Mouse (Mus musculus): Measurements from ENCODE around the gene Syn3. TPM values are rescaled to one million over a fixed set of nuclear protein-coding genes. Genes with fewer than 3 reads are reported as not detected.
"Not testable (repeated sequence)": the region's sequence is repeated elsewhere in the genome, so short reads cannot be mapped to it uniquely, and the experiment has no call there.

The Syn3 gene
- polyA plus RNA-seq, 1 experiment: 0.75 TPM

- Histone ChIP-seq H3K27ac (ENCODE audit: insufficient read depth, low read depth, low read length) (no peak overlapping the region), H3K4me1 (ENCODE audit: control insufficient read depth, insufficient read depth, insufficient read length, low read length) (no peaks in the 10 kb centered on the region), H3K4me3 (ENCODE audit: low read depth, low read length) (no peak overlapping the region), H3K27me3 (ENCODE audit: control insufficient read depth, insufficient read depth, low read length) (no peaks in the 10 kb centered on the region), H3K36me3 (ENCODE audit: control insufficient read depth, insufficient read depth, low read length) (no peaks in the 10 kb centered on the region)
- 87% methylated on average over 11 of the region's 11 CpGs for WGBS
- TF ChIP-seq POLR2A (IDR thresholded peaks at IDR 0.05; ENCODE audit: low read depth, low read length) (no peak), CTCF (IDR thresholded peaks at IDR 0.05; ENCODE audit: extremely low read depth, insufficient read length, insufficient replicate concordance, low read depth, low read length) (no peak)
Observed at GRCm38 (mm10) chr10:86437294-86437693, 61.4 kb downstream of the Syn3 start.

DNA sequence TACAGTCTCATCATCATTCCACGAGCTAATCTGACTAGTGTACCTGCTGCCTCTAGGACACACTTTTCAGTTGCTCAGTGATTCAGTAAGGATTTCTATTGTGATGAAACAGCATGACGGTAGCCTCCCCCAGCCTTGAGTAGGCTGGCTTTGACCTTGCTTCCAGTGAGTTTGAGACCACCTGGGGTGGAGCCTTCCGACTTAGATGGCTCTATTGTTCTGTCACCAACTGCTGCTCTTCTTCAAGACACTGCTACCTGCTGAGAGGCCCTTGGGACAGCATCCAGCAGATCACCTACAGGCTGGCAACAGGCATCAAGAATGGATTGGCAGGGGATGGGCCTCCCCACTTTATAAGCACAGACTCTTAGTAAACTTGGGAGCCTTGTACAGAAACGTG, 63.7 kb downstream of the Syn3 start:
- H3K4me1 ChIP-seq (ENCODE audit: control insufficient read depth, insufficient read depth, insufficient read length, low read length); H3K4me3 ChIP-seq (ENCODE audit: low read depth, low read length); H3K27me3 ChIP-seq (ENCODE audit: control insufficient read depth, insufficient read depth, low read length); H3K36me3 ChIP-seq (ENCODE audit: control insufficient read depth, insufficient read depth, low read length); H3K27ac ChIP-seq (ENCODE audit: insufficient read depth, low read depth, low read length): not testable (repeated sequence)
- WGBS: 82% methylated on average over 4 of the region's 4 CpGs

- H3K36me3 ChIP-seq (ENCODE audit: control insufficient read depth, insufficient read depth, low read length): no peaks in the 10 kb centered on the region
- no peak overlapping the region for H3K27ac ChIP-seq (ENCODE audit: insufficient read depth, low read depth, low read length)
- no peaks in the 10 kb centered on the region for H3K4me1 ChIP-seq (ENCODE audit: control insufficient read depth, insufficient read depth, insufficient read length, low read length)
- H3K27me3 ChIP-seq (ENCODE audit: control insufficient read depth, insufficient read depth, low read length): no peaks in the 10 kb centered on the region
- no peak overlapping the region for H3K4me3 ChIP-seq (ENCODE audit: low read depth, low read length)
- TF ChIP-seq POLR2A (IDR thresholded peaks at IDR 0.05; ENCODE audit: low read depth, low read length) (no peak), CTCF (IDR thresholded peaks at IDR 0.05; ENCODE audit: extremely low read depth, insufficient read length, insufficient replicate concordance, low read depth, low read length) (no peak)
- 84% methylated on average over 3 of the region's 3 CpGs for WGBS
Observed at GRCm38 (mm10) chr10:86429651-86430050, 69.0 kb downstream of the Syn3 start.

GRCm38 (mm10) chr10:86427956-86428355, 70.7 kb downstream of the Syn3 start:
- no peak overlapping the region for H3K27ac ChIP-seq (ENCODE audit: insufficient read depth, low read depth, low read length)
- 66% methylated on average over 2 of the region's 2 CpGs for WGBS
- no peak overlapping the region for H3K4me3 ChIP-seq (ENCODE audit: low read depth, low read length)
- TF ChIP-seq CTCF (IDR thresholded peaks at IDR 0.05; ENCODE audit: extremely low read depth, insufficient read length, insufficient replicate concordance, low read depth, low read length) (no peak), POLR2A (IDR thresholded peaks at IDR 0.05; ENCODE audit: low read depth, low read length) (no peak)
- no peaks in the 10 kb centered on the region for H3K4me1 ChIP-seq (ENCODE audit: control insufficient read depth, insufficient read depth, insufficient read length, low read length)
- H3K27me3 ChIP-seq (ENCODE audit: control insufficient read depth, insufficient read depth, low read length): no peaks in the 10 kb centered on the region
- H3K36me3 ChIP-seq (ENCODE audit: control insufficient read depth, insufficient read depth, low read length): no peaks in the 10 kb centered on the region

DNA sequence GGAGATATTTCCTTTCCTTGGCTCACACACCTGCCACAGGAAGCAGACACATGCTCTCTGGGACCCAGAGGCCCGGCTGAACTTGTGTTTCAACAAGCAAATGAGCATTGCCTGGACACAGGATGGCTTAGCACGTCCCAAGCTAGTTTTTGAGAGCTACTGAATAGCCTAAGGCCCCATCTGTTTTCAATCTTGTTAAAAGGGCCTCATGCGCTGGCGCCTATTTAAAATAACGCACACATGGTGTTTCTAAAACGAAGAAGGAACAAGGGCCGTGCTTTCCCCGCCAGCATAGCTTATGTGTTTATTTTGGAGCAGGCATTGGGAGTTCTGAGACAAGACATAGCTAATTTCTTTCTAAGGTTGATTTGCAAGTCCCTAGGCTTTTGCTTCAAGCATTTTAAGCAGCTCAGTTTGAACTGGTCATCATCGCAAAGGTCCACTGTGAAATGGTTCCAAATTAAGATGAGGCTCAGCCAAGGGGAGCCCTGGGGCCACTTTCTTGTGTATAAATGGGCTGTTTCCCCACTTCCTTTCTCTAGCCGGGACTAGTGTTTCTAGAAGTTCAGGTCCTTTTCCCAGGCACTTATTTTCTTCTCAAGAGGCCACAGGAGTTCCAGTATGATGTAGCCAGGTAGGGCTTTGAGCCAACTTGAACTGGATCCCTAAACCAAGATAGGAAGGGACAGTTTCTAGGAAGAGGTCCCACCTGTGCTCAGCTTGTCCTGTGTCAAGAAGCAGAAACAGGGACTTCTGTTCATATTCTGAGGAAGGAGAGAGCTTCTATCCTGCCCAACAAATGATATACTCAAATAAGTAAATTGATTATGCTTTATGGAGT, 72.8 kb downstream of the Syn3 start:
- Histone ChIP-seq H3K27ac (ENCODE audit: insufficient read depth, low read depth, low read length) (no peak overlapping the region), H3K4me1 (ENCODE audit: control insufficient read depth, insufficient read depth, insufficient read length, low read length) (no peaks in the 10 kb centered on the region), H3K27me3 (ENCODE audit: control insufficient read depth, insufficient read depth, low read length) (no peaks in the 10 kb centered on the region), H3K36me3 (ENCODE audit: control insufficient read depth, insufficient read depth, low read length) (no peaks in the 10 kb centered on the region), H3K4me3 (ENCODE audit: low read depth, low read length) (no peak overlapping the region)
- WGBS: 64% methylated on average over 10 of the region's 10 CpGs
- no peak for TF ChIP-seq POLR2A (IDR thresholded peaks at IDR 0.05; ENCODE audit: low read depth, low read length)
- no peak for TF ChIP-seq CTCF (IDR thresholded peaks at IDR 0.05; ENCODE audit: extremely low read depth, insufficient read length, insufficient replicate concordance, low read depth, low read length)

DNA sequence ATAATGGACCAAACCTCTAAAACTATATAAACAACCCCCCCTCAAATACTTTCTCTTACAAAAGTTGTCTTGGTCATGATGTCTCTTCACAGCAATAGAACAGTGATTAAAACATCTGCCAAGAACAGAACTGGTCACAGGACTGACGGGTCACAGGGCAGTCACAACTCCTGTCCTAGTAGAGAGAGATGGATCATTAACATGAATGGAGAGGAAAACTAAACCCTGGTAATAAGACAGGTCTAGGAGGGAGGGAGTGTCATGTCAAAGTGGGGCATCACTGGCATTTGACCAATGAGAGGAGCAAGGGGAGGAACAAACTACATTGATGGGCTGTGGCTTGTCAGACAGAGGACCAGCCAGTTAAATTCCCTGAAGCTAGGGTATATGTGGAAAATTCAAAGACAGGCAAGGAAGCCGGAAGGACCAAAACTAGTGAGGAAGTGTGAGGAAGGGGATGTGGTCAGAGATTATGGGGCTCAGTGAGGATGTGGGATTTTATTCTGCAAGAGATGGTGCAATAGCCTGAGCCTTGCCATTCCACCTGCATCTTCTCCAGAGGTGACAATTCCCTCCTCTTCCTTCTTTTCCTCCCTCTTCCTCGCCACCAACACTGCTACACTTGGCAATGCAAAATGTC, 76.8 kb downstream of the Syn3 start:
- H3K27me3 ChIP-seq (ENCODE audit: control insufficient read depth, insufficient read depth, low read length): no peaks in the 10 kb centered on the region
- no peaks in the 10 kb centered on the region for H3K4me1 ChIP-seq (ENCODE audit: control insufficient read depth, insufficient read depth, insufficient read length, low read length)
- H3K27ac ChIP-seq (ENCODE audit: insufficient read depth, low read depth, low read length): no peak overlapping the region
- TF ChIP-seq CTCF (IDR thresholded peaks at IDR 0.05; ENCODE audit: extremely low read depth, insufficient read length, insufficient replicate concordance, low read depth, low read length) (no peak), POLR2A (IDR thresholded peaks at IDR 0.05; ENCODE audit: low read depth, low read length) (no peak)
- 89% methylated on average over 3 of the region's 3 CpGs for WGBS
- H3K36me3 ChIP-seq (ENCODE audit: control insufficient read depth, insufficient read depth, low read length): no peaks in the 10 kb centered on the region
- H3K4me3 ChIP-seq (ENCODE audit: low read depth, low read length): no peak overlapping the region

- Histone ChIP-seq H3K4me1 (ENCODE audit: control insufficient read depth, insufficient read depth, insufficient read length, low read length) (no peaks in the 10 kb centered on the region), H3K36me3 (ENCODE audit: control insufficient read depth, insufficient read depth, low read length) (no peaks in the 10 kb centered on the region), H3K4me3 (ENCODE audit: low read depth, low read length) (no peak overlapping the region), H3K27ac (ENCODE audit: insufficient read depth, low read depth, low read length) (no peak overlapping the region), H3K27me3 (ENCODE audit: control insufficient read depth, insufficient read depth, low read length) (no peaks in the 10 kb centered on the region)
- WGBS: 57% methylated on average over 5 of the region's 5 CpGs
- TF ChIP-seq POLR2A (IDR thresholded peaks at IDR 0.05; ENCODE audit: low read depth, low read length) (no peak), CTCF (IDR thresholded peaks at IDR 0.05; ENCODE audit: extremely low read depth, insufficient read length, insufficient replicate concordance, low read depth, low read length) (no peak)
Observed at GRCm38 (mm10) chr10:86418931-86419330, 79.8 kb downstream of the Syn3 start.

All from small intestine, adult 2 months (tissue).